Mouse (Mus musculus) bone marrow macrophage, adult 2 months (primary cell): ENCODE measurements around the gene Trpm6.

Source experiments
- CTCF ChIP-seq: IDR thresholded peaks from 2 replicates; pipeline ENCODE4 v1.5.1; 2012; ENCODE audit warnings: low read depth, mild to moderate bottlenecking, low read length, moderate library complexity
- POLR2A ChIP-seq: IDR thresholded peaks from 2 replicates; pipeline ENCODE4 v1.6.1; 2012; ENCODE audit warnings: mild to moderate bottlenecking, low read depth, low read length, borderline replicate concordance

GRCm38 (mm10) chr19:18868311-18868710, 118.5 kb downstream of the Trpm6 start:
- TF ChIP-seq CTCF: no peak
- no peak for TF ChIP-seq POLR2A
